Mouse (Mus musculus) cerebellum, adult (tissue): ENCODE results near the gene Rassf8.

Experiments
- ATAC-seq: cut with Nextera tagmentation; 2 replicates; pipeline ENCODE4 v1.9.2; 2017; ENCODE audit warnings: mild to moderate bottlenecking, moderate library complexity, mixed read lengths; ENCODE audit not compliant: insufficient number of reproducible peaks, low FRiP score, low TSS enrichment

Rassf8 gene

DNA sequence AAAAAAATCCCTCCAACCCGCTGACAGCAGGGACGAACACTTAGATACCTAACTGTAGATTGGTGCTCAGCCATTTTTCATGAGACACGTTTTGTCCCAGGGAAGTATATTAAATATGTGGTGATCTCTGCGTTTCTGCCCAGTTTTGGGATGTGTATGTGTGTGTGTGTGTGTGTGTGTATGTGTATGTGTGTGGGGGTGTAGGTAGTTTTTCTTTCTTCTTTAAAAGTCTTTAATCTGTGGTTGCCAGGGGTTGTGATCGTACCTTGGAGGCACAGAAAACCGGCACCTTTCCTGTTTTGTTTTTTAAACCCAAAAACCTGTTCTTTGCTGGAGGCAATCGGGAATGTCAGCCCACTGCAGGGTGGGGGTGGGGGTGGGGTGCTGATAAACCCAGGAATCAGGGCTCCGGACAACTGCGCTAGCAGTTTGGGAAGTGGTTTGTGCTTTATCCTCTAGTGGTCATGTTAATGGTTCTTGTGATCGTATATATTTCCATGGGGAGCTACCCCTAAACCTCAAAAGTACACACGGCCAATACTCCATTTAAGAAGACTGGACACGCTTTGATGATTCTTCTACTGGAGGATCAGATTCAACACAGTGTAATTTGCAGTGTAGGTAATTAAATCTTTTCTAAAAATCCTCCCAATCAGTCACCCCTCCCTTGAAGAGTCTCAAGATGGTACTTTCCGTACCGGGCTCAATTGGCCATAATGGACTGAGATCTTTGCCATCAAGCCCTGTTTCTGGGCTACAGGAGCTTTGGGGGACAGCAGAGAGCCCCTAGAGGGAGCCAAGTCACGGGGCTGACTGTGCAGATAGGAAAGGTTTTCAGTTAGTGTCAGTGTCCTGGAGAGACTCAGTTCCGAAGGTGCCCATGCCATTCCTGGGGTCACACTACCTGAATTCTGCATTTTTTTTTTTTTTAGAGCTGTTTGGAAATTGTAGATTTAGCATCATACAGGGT is 1.4 kb downstream of the Rassf8 start:
- no peak for ATAC-seq

DNA sequence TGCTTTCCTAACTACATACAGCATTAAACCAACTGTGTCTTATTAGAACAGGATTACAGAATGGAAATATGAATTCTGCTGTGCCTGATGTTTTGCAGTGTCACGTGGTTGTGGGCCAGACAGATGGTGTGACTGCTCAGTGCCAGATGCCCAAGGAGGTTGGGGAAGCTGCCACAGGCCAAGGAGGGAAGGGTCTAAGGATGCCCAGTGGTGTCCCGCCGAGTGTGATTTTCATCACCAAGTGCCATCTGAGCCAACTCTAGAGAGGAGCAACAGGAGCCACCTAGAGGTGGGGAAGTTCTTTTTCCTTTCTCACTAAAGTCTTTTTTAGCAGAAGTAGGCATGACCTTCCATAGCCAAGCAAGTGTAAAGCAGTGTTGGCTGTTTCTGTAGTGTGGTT is 3.8 kb downstream of the Rassf8 start:
- no peak for ATAC-seq

GRCm38 (mm10) chr6:145753296-145753695 is 6.7 kb downstream of the Rassf8 start:
- ATAC-seq, result no peak

DNA sequence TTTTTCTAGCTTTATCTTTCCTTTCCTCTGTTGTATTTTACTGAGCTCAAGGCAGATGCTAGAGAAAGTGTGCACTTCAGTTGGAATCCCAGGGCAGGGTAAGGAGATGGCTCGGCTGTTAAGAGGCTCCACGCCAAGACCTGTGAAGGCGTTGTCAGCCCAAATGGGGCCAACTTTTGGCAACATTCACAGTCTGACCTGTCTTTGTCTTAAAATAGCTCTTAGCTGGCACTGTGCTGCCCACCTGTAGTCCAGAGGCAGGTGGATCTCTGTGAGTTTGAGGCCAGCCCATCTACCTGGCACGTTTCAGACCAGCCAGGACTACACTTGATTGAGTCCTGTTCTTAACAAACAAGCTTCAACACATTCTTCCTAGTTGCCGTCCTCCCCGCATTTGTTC is 7.9 kb downstream of the Rassf8 start:
- peak; percentile 38; the same call in 1 of the 2 replicates for ATAC-seq

- no peak for ATAC-seq
Observed at GRCm38 (mm10) chr6:145755942-145756639, 9.5 kb downstream of the Rassf8 start.

GRCm38 (mm10) chr6:145756640-145757005 is 10.1 kb downstream of the Rassf8 start:
- ATAC-seq, result no peak

DNA sequence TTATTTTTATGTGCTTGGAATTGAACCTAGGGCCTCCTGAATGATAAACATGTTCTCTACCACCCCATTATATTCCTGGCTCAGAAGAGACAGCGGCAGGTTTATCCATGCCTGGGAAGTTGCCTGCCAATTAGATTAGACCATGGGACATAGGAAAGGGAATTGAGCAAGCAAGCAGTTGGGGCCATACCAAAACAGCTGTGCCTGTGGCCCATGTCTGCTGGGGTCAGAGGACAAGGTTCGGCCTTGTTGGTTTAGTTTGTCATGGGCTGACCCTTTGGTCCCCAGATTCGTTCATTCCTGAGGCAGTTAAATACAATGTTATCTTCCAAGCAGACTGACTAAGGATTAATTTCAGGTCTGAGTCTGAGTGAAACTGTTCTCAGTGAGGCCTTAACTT is 10.8 kb downstream of the Rassf8 start:
- no peak for ATAC-seq

DNA sequence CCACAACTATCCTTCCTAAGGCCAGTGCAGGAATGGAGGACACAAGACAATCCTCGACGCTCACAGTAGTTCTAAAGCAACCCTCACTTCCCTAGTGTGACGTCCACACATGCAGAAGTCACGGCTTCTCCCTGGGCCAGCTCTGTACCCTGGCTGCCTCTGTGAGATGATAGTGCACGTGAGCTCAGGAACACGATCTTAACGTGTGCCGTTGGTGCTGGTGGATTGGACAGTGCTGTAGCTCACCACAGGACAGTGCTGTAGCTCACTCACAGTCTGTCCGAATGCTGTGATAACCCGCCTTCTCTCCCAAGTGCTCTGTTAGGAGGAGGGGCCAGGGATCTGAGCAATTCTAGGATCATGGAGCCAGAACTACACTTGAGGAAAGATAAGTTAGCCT is 12.1 kb downstream of the Rassf8 start:
- no peak for ATAC-seq

DNA sequence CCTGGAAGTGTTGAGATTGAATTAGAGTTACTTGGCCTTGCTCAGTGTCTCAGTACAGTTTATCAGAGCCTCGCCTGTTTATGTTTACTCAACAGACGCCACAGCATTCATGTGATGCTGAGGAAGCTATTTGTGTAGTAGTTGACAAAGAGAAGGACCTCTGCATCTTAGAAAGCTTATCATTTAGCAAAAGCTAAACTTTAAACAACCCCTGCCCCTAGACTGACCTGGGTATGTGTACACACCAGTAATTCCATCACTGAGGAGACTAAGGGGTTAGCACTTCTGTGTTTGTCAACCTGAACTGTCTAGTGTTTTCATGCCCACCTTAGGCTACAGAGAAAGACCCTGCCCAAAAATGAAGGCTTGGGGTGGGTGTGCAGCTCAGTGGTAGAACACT is 12.9 kb downstream of the Rassf8 start:
- no peak for ATAC-seq

GRCm38 (mm10) chr6:145760246-145761016 is 13.9 kb downstream of the Rassf8 start:
- no peak for ATAC-seq

- no peak for ATAC-seq
Observed at GRCm38 (mm10) chr6:145761151-145761935, 14.8 kb downstream of the Rassf8 start.

- no peak for ATAC-seq
Observed at GRCm38 (mm10) chr6:145762016-145762415, 15.5 kb downstream of the Rassf8 start.

GRCm38 (mm10) chr6:145763051-145763450 is 16.5 kb downstream of the Rassf8 start:
- no peak for ATAC-seq

- ATAC-seq, result no peak
Observed at GRCm38 (mm10) chr6:145765011-145765410, 18.5 kb downstream of the Rassf8 start.

- ATAC-seq, result no peak
Observed at GRCm38 (mm10) chr6:145766971-145767370, 20.4 kb downstream of the Rassf8 start.

GRCm38 (mm10) chr6:145767637-145768036 is 21.1 kb downstream of the Rassf8 start:
- no peak for ATAC-seq

DNA sequence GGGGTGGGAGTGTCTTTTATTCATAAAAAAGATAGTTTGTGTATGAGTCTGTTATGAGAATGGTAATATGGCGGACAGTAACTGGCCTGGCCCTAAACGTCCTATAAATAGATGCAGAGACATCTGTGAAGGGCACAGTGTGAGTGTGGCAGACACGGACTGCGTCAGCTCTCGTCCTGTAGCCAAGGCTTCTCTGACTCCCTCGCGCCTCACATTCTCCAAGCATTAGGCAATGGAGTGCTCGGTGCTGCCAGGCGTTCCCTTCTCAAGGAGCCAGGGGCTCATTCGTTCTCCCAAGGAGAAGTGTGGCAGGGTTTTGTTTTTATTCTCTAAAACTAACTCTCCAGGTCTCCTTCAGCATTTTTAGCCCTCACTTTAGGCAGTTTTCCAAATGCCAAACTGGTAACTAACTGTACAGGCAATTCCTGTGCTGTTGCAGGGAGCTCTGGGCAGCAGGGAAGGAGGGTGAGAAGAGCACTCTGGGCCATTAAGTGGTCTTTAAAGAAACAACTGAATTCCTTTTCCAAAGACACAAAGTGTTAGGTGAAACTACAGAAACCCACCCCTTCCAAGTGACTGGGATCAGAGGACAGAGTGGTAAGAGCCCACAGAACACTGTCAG is 22.2 kb downstream of the Rassf8 start:
- no peak for ATAC-seq

DNA sequence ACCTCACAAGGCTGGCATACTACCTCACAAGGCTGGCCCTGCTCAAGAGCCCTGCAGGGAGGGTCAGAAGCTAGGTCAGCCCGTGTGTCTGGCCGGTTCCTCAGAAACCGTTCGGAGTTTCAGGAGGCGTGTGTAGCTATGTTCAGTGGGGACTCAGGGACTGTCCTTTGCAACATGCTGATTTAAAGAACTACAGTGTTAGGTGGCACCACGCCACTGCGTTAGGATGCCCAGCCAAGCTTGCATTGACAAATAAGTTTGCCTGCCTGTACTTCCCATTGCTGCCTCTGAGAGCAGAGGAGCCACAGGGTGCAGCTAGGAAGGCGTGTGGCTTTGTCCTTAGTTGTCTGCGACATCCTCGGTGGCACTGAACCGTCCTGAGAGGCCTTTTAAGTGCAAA is 23.3 kb downstream of the Rassf8 start:
- no peak for ATAC-seq

GRCm38 (mm10) chr6:145770272-145771000 is 23.9 kb downstream of the Rassf8 start:
- ATAC-seq, result no peak
